Mouse (Mus musculus): ENCODE data around the gene Ncoa1. TPM values are rescaled to one million over a fixed set of nuclear protein-coding genes. Genes with fewer than 3 reads are reported as not detected.

Gene Ncoa1
- total and polyA plus RNA-seq, 3 experiments, result 16.4 to 32.6 (median 30.2) TPM

DNA sequence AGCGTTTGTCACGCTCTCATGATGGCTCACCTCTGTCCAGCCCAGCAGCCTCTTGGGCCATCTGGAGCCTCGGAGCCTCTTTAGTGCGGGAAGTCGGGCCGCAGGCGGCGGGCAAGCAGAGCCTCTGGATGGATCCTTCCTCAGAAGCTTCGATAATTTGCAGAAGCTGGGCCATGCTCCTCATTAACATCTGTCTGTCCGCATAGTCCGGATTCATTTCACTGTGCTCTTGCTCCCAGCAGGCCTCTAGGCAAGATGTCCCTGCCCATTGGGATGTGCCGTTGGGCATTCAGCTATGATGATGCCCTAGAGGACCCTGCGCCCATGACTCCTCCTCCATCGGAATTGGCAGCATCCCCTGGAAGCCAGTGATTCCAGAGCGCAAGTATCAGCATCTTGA, 239.5 kb downstream of the Ncoa1 start:
- Histone ChIP-seq H3K4me1 (ENCODE audit: control insufficient read depth, insufficient read depth, low read length) (peaks cover 1% of the 10 kb centered on the region; the same call in 1 of the 2 replicates), H3K27me3 (ENCODE audit: control insufficient read depth, insufficient read depth, low read length) (no peaks in the 10 kb centered on the region), H3K27ac (no peak overlapping the region), H3K4me3 (no peak overlapping the region), H3K79me2 (replicated peaks; ENCODE audit: control insufficient read depth, insufficient read depth, low read length) (no peaks in the 10 kb centered on the region), H3K9ac (ENCODE audit: low read depth, low read length) (no peak overlapping the region), H3K36me3 (ENCODE audit: control insufficient read depth, insufficient read depth, low read length) (no peaks in the 10 kb centered on the region)
- WGBS, result 95% methylated on average over 15 of the region's 15 CpGs
- TF ChIP-seq POLR2A (IDR thresholded peaks at IDR 0.05; ENCODE audit: insufficient read depth, low read depth, low read length) (no peak), CTCF (IDR thresholded peaks at IDR 0.05) (no peak)
- intact Hi-C loops (cut with DNase I), result no loop called here
- no peak for DNase-seq

DNA sequence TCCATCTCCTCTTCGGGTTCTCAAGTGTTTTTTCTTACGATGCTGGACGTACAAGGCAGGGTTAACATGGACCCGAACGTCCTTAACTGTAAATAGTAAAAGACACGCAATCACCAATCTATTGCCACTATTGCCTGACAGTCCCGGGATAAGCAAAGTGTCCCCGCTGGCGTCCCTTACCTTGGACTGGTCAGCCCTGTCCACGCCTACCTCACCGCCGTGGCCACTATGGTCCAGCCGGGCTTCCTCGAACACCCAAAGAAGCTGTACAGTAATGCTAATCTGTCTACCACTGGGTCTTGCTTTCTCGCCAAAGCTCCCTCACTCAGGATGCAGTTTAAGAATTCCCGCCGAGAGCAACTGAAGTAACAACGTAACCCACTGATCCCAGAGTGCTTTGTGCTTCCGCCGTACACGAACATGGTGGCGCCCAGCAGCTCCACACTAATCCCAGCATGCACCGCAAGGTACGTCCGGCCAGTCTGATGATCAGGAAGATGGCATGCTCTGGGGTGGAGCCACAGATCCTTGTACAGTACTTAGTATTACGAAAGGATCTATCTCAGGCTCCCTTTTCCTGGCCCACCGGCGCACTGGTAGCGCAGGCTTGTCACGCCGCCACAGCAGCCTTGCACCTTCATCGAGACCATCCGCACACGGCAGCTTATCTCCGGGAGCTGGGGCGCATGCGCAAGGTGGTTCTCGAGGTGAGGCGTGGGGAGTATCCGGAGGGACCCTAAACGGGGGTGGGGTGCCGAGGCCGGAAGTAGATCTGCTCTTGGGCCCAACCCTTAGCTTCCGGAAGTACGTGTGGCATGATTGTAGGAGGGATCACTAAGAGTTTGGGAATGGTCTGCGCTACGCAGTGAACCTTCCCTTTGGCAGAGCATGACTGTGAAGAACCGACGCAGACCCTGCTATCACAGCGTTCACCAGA, 243.1 kb downstream of the Ncoa1 start, which contains the start of the genes Ptrhd1 and Cenpo:
Ptrhd1 (plus strand) TSS at position 456 of the 937 bp plus-strand sequence.
Cenpo (minus strand) TSS at position 723 of the 937 bp plus-strand sequence.
- intact Hi-C loops (cut with DNase I), result loop anchor here (5.0 kb wide), 1 partner anchor 243 kb away; the partner anchor contains the start of gene Ncoa1
- Histone ChIP-seq H3K79me2 (replicated peaks; ENCODE audit: control insufficient read depth, insufficient read depth, low read length) (no peaks in the 10 kb centered on the region), H3K9ac (ENCODE audit: low read depth, low read length) (peak within 1 kb of the TSS; percentile 90), H3K36me3 (ENCODE audit: control insufficient read depth, insufficient read depth, low read length) (no peaks in the 10 kb centered on the region), H3K27me3 (ENCODE audit: control insufficient read depth, insufficient read depth, low read length) (no peaks in the 10 kb centered on the region), H3K4me1 (ENCODE audit: control insufficient read depth, insufficient read depth, low read length) (no peaks in the 10 kb centered on the region; the same call in 1 of the 2 replicates), H3K27ac (peak within 1 kb of the TSS; percentile 97), H3K4me3 (peak within 1 kb of the TSS; percentile 85)
- peak; percentile 96 to 97 for DNase-seq
- TF ChIP-seq POLR2A (IDR thresholded peaks at IDR 0.05; ENCODE audit: insufficient read depth, low read depth, low read length), result peak; percentile 93
- peak; percentile 76; the same call in 1 of the 2 replicates for TF ChIP-seq EP300 (IDR thresholded peaks at IDR 0.05; ENCODE audit: insufficient read depth, low read depth, low read length)
- TF ChIP-seq CTCF (IDR thresholded peaks at IDR 0.05), result peak; percentile 10; the same call in 1 of the 2 replicates
- under 1% methylated on average over 50 of the region's 50 CpGs for WGBS

DNA sequence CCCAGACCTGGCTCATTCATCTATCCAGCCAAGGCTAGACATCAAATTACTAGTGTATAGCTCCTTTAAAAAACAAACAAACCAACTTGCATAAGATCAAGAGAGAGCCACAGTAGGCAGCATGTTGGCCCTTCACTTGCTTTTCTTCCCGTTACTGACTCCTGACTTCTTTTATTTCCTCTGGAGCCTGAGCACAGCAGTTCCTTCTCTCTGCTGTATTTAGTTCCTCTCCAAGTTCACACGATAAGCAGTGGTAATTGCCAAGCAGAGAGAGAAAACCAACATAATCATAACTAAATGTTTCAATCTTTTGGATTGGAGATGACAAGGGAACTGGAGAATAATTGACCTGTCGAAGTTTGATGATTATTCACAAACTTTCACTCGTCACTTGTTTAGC, 244.2 kb downstream of the Ncoa1 start:
- H3K79me2 ChIP-seq (replicated peaks; ENCODE audit: control insufficient read depth, insufficient read depth, low read length), result no peaks in the 10 kb centered on the region
- intact Hi-C loops (cut with DNase I), result loop anchor here (5.0 kb wide), 1 partner anchor 245 kb away; the partner anchor contains the start of gene Ncoa1
- H3K4me1 ChIP-seq (ENCODE audit: control insufficient read depth, insufficient read depth, low read length), result no peaks in the 10 kb centered on the region; the same call in 1 of the 2 replicates
- WGBS, result 28% methylated on average over 4 of the region's 4 CpGs
- H3K27me3 ChIP-seq (ENCODE audit: control insufficient read depth, insufficient read depth, low read length), result no peaks in the 10 kb centered on the region
- no peak for DNase-seq
- H3K9ac ChIP-seq (ENCODE audit: low read depth, low read length), result no peak overlapping the region
- H3K4me3 ChIP-seq, result no peak overlapping the region
- H3K27ac ChIP-seq, result no peak overlapping the region
- no peaks in the 10 kb centered on the region for H3K36me3 ChIP-seq (ENCODE audit: control insufficient read depth, insufficient read depth, low read length)
- TF ChIP-seq CTCF (IDR thresholded peaks at IDR 0.05) (no peak), EP300 (IDR thresholded peaks at IDR 0.05; ENCODE audit: insufficient read depth, low read depth, low read length) (no peak), POLR2A (IDR thresholded peaks at IDR 0.05; ENCODE audit: insufficient read depth, low read depth, low read length) (no peak)

DNA sequence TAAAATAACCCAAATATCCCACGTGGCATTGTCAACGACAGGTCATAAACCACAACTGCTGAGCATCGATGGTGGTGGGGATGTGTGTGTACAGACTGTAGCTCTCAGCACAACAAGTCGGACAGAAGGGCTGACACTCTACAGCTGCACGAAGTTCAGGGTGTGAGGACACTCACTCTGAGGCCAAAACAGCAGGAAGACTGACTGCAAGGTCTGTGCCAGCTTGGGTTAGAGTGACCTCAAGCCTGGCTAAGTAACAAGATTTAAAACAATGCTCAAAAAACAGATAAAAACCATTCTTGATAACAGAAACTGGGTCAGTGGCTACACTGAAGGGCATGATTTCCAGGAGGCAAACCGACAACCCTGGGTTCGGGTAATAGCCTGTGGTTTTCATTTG, 246.8 kb downstream of the Ncoa1 start:
- intact Hi-C loops (cut with DNase I), result loop anchor here (5.0 kb wide), 1 partner anchor 247 kb away; the partner anchor contains the start of gene Ncoa1
- Histone ChIP-seq H3K9ac (ENCODE audit: low read depth, low read length) (no peak overlapping the region), H3K79me2 (replicated peaks; ENCODE audit: control insufficient read depth, insufficient read depth, low read length) (no peaks in the 10 kb centered on the region), H3K4me1 (ENCODE audit: control insufficient read depth, insufficient read depth, low read length) (no peaks in the 10 kb centered on the region; the same call in 1 of the 2 replicates), H3K27me3 (ENCODE audit: control insufficient read depth, insufficient read depth, low read length) (no peaks in the 10 kb centered on the region), H3K4me3 (no peak overlapping the region), H3K27ac (no peak overlapping the region), H3K36me3 (ENCODE audit: control insufficient read depth, insufficient read depth, low read length) (no peaks in the 10 kb centered on the region)
- TF ChIP-seq POLR2A (IDR thresholded peaks at IDR 0.05; ENCODE audit: insufficient read depth, low read depth, low read length) (no peak), CTCF (IDR thresholded peaks at IDR 0.05) (no peak), EP300 (IDR thresholded peaks at IDR 0.05; ENCODE audit: insufficient read depth, low read depth, low read length) (no peak)
- 82% methylated on average over 7 of the region's 7 CpGs for WGBS
- DNase-seq, result no peak

DNA sequence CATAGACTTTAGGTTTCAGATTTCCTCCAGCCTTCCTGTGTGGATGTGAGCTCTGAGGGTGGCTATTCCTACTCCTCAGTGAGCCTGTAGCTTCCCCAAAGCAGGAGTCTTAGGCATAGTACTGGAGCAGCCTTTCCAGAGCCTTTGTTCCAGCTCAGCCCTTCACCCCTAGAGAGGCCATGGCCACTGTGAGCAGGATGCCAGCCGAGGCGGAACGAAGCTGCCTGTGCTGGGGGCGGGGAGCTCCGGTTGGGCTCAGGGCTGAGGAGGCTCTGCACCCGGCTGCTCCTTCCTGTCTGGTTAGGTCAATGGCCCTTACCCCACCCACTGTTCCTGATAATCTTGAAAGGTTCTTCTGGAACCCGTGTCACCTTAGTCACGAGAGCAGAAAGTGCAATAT, 264.1 kb downstream of the Ncoa1 start:
- Histone ChIP-seq H3K79me2 (replicated peaks; ENCODE audit: control insufficient read depth, insufficient read depth, low read length) (no peaks in the 10 kb centered on the region), H3K4me1 (ENCODE audit: control insufficient read depth, insufficient read depth, low read length) (no peaks in the 10 kb centered on the region), H3K4me3 (no peak overlapping the region), H3K9ac (ENCODE audit: low read depth, low read length) (no peak overlapping the region), H3K36me3 (ENCODE audit: control insufficient read depth, insufficient read depth, low read length) (no peaks in the 10 kb centered on the region), H3K27me3 (ENCODE audit: control insufficient read depth, insufficient read depth, low read length) (no peaks in the 10 kb centered on the region), H3K27ac (no peak overlapping the region)
- 58% methylated on average over 8 of the region's 8 CpGs for WGBS
- TF ChIP-seq EP300 (IDR thresholded peaks at IDR 0.05; ENCODE audit: insufficient read depth, low read depth, low read length), result no peak
- no peak for TF ChIP-seq CTCF (IDR thresholded peaks at IDR 0.05)
- no peak for TF ChIP-seq POLR2A (IDR thresholded peaks at IDR 0.05; ENCODE audit: insufficient read depth, low read depth, low read length)
- DNase-seq, result no peak
- intact Hi-C loops (cut with DNase I), result no loop called here

DNA sequence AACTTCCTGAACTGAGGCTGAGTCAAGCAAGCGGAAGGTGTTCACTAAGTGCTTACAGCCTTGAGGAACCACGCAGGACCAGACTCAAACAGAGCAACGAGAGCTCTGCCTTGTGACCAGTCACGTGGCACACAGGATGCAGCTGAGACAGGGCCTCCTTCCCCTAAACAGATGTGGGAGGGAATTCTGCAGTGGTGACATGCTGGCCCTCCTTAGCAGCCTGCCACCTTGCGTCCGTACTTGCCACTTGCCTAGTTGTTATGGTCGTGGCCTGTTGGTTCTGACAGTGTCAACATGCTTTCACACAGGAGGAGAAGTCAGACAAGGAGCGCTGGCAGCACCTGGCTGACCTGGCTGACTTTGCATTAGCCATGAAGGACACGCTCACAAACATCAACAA, 265.8 kb downstream of the Ncoa1 start:
- H3K4me3 ChIP-seq, result no peak overlapping the region
- intact Hi-C loops (cut with DNase I), result no loop called here
- peak in 1 of 2 experiments; percentile 45 for DNase-seq
- no peak overlapping the region for H3K9ac ChIP-seq (ENCODE audit: low read depth, low read length)
- H3K4me1 ChIP-seq (ENCODE audit: control insufficient read depth, insufficient read depth, low read length), result no peaks in the 10 kb centered on the region
- no peaks in the 10 kb centered on the region for H3K27me3 ChIP-seq (ENCODE audit: control insufficient read depth, insufficient read depth, low read length)
- H3K79me2 ChIP-seq (replicated peaks; ENCODE audit: control insufficient read depth, insufficient read depth, low read length), result no peaks in the 10 kb centered on the region
- TF ChIP-seq EP300 (IDR thresholded peaks at IDR 0.05; ENCODE audit: insufficient read depth, low read depth, low read length) (no peak), POLR2A (IDR thresholded peaks at IDR 0.05; ENCODE audit: insufficient read depth, low read depth, low read length) (no peak), CTCF (IDR thresholded peaks at IDR 0.05) (no peak)
- 77% methylated on average over 9 of the region's 9 CpGs for WGBS
- H3K27ac ChIP-seq, result no peak overlapping the region
- H3K36me3 ChIP-seq (ENCODE audit: control insufficient read depth, insufficient read depth, low read length), result no peaks in the 10 kb centered on the region

Measured in heart, adult 2 months (tissue).